Mouse (Mus musculus) CD4-positive, CD25-positive, alpha-beta regulatory T cell, adult 2 months (primary cell): ENCODE measurements around the gene Zfp169.

Source experiments
- DNase-seq: peaks from one replicate; pipeline ENCODE4 v3.0.0-alpha.2; 2012; ENCODE audit warnings: low read depth, low spot score

The Zfp169 gene

GRCm38 (mm10) chr13:48513003-48513929 is at the start of gene Zfp169, which contains the start of gene A830005F24Rik:
Gene Zfp169, minus strand, starts transcription at chr13:48513451.
Gene A830005F24Rik, plus strand, starts transcription at chr13:48513570.
- DNase-seq, result peak; percentile 96

DNA sequence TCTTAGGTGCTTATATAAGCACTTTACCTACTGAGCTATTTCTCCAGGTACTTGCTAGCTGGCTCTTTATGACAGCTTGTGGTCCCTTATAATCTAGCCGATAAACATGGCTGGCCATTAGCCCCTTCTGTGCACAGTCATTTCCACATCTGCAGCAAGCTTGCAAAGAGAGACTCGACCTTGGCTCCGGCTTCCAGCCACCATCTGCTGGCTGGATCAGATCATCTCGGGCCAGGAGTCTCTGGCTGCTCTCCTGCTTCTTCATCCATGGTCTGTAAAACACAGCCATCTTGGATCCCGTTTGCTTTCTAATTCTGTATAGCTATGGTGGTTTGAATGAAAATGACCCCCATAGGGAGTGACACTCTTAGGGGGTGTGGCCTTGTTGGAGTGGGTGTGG is 49.1 kb upstream of the Zfp169 start:
- no peak for DNase-seq

DNA sequence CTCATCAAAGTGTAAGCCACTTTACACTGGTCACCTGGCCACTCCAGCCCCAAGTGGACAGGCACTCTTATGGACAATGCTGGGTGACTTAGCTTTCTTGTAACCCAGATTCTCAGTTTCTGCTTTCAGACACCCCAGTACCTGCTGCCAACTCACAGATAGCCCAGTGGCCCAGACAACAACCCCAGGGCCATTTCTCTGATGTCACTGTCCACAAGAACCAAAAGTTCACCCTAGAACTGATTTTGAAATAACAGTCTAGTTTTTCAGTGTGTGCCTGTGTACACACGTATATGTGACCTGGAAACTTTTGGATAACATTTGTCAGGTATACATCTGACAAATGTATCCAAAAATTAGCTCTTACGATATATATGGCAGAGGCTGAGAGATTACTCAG is 48.2 kb upstream of the Zfp169 start:
- no peak for DNase-seq

DNA sequence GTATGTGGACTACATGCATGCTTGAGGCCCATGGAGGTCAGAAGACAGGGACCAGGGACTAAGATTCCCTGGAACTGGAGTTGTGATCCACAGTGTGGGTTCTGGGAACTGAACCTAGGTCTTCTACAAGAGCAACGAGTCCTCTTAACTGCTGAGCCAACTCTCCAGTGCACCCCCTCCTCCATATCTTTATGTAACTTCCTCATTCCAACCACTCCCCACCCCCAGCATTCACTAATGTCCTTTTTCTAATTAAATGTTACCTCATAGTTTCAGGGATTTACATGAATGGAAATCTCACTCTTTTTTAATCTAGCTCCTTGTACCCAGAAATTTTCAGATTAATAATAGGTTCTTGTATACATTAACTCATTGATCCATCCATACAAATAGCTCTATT is 42.7 kb upstream of the Zfp169 start:
- no peak for DNase-seq

DNA sequence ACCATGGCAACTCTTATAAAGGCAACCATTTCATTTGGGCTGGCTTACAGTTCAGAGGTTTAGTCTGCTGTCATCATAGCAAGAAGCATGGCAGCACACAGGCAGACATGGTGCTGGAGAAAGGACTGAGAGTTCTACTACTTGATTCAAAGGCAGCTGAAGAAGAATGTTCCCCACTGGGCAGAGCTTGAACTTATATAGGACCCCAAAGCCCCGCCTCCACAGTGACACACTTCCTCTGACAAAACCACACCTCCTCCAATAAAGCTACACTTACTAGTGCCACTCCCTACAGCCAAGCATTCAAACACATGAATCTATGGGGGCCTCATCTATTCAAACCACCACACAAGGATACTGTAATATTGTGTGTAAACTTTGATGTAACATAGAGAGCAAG is 41.3 kb upstream of the Zfp169 start:
- no peak for DNase-seq

GRCm38 (mm10) chr13:48553511-48553910 is 40.3 kb upstream of the Zfp169 start:
- DNase-seq, result no peak

GRCm38 (mm10) chr13:48552181-48553090 is 39.2 kb upstream of the Zfp169 start:
- no peak for DNase-seq

DNA sequence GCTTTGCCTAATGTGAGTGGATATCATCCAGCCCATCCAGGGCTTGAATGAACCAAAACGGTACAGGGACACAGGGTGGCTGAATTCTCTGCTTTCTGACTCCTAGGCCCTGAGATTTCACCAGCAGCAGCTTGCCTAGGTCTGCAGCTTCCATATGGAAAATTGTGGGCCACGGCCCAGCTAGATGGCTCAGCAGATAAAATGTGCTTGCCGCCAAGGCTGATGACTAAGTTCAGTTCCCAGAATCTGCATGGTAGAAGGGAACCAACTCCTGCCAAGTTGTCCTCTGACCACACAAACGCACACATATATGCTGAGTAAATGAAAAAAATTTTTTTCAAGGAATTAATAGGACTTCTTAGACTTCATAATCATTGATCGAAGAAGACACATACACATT is 35.0 kb upstream of the Zfp169 start:
- no peak for DNase-seq

DNA sequence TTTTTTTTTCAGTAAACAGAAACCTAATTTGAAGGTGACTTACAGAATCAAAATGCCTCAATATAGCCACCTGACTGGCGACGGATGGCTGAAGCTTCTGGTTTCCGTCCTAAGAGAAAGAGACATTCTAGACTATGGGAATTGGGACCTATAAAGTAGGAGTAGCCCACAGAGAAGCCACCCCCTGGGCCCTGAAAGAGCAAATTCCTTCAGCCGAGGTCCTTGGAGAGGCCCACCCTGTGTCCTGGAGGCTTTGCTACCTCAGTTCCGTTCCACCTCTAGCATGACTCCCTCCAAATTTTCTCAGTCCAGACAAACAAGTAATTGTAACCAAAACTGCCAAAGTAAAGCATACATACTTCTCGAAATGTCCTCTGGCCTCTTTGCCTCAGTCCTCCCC is 34.4 kb upstream of the Zfp169 start:
- DNase-seq, result no peak

GRCm38 (mm10) chr13:48546330-48546917 is 33.2 kb upstream of the Zfp169 start:
- peak; percentile 99 for DNase-seq

DNA sequence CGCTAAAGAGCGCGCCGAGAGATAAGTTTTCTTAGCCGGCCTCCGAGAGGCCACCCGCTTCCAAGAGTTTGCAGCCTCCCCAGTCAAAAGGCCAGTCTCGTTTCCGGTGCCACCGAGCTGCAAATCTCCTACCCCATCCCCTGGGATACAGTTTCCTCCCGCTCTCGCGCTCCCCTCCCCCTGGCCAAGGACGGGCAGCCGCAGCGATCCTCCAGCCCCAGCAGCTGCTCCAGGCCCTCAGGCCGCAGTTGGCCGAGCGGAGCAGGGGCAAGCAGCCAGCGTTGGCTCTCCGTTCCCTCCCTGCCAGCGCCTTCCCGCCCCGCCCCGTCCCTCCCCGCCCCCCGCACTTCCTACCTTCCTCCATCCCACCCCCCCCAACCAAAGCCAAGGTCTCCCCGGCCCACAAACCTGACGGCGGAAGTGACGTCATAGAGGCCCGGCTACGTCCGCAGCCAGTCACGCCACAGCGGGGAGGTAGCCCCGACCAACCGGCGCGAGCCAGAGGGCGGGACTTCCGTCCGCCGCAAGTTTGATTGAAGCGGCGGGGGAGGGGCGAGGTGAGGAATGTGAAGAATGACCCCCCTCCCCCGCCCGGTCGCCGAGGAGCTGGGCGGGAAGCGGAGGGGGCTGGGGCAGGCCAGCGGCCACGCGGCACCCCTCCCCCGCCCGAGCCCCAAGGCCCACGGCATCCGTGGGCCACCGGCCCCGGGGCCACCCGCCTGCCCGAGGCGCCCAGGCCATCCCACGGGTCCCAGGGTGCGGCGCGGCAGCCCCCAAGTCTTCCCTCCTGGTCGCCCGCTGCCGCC is 32.4 kb upstream of the Zfp169 start:
- DNase-seq, result peak; percentile 100

GRCm38 (mm10) chr13:48544867-48545266 is 31.6 kb upstream of the Zfp169 start:
- DNase-seq, result no peak

DNA sequence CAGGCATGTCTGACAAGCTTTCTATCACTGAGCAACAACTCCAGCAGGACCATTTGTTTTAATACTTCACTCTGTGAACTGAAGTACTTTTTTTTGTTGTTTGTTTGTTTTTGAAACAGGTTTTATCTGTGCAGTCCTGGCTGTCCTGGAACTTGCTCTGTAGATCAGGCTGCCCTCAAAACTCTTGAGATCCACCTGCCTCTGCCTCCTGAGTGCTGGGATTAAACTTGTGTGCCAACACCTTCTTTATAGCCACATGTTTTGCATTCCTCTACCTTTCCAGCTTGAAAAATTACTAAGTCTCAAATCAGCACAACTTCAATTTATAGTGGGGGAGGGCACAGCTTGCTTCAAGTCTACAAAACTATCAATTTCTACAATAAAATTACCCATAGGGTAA is 31.1 kb upstream of the Zfp169 start:
- DNase-seq, result no peak

GRCm38 (mm10) chr13:48540488-48540887 is 27.2 kb upstream of the Zfp169 start:
- DNase-seq, result no peak

- DNase-seq, result no peak
Measured at GRCm38 (mm10) chr13:48533441-48533840, 20.2 kb upstream of the Zfp169 start.

GRCm38 (mm10) chr13:48531448-48531847 is 18.2 kb upstream of the Zfp169 start:
- DNase-seq, result no peak

- no peak for DNase-seq
Measured at GRCm38 (mm10) chr13:48530685-48531084, 17.4 kb upstream of the Zfp169 start.

DNA sequence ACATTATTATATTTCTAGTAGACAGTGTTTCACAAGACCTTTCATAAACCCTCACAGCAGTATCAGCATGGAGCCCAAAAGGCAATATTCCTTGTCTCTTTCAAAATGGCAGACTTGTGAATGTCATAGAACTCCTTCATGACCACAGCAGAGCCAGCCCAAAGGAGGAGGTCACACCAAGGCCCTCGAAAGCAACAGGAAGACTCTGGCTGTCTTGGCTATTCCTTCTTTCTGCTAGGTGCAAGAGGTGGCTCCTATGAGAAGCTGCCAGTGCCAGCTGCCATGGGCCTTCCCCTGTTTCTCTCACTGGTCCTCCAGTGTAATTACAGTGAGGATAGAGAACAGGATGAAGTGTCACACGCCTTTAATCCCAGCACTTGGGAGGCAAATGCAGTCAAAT is 15.8 kb upstream of the Zfp169 start:
- DNase-seq, result no peak

- peak; percentile 88 for DNase-seq
Measured at GRCm38 (mm10) chr13:48528123-48528871, 15.0 kb upstream of the Zfp169 start.

- peak; percentile 27 for DNase-seq
Measured at GRCm38 (mm10) chr13:48525745-48526144, 12.5 kb upstream of the Zfp169 start.
